Mouse (Mus musculus) embryonic facial prominence, embryonic 14.5 days (tissue): ENCODE measurements around the gene Mia2. TPM values are rescaled to one million over a fixed set of nuclear protein-coding genes. Genes with fewer than 3 reads are reported as not detected.
A peak's percentile ranks its signal among the peaks of the same experiment; 100 is the strongest.

Experiments
- ATAC-seq: fragments of 200-750 bp; cut with Nextera tagmentation; 2 replicates; pipeline ENCODE4 v1.8.0; 2017; ENCODE audit warnings: low read depth, moderate number of reproducible peaks, moderate TSS enrichment
- DNase-seq: peaks from one replicate; pipeline ENCODE4 v3.0.0-alpha.2; 2015; ENCODE audit warnings: low spot score
- H3K27ac ChIP-seq: fragments of 300-500 bp; sonication (generic); replicated peaks from 2 replicates; pipeline ENCODE4 v1.5.1; 2014; ENCODE audit warnings: low read depth, mild to moderate bottlenecking, low read length, moderate library complexity
- H3K27me3 ChIP-seq: fragments of 300-500 bp; sonication (generic); replicated peaks from 2 replicates; pipeline ENCODE4 v1.6.1; 2014; ENCODE audit warnings: low read length; ENCODE audit not compliant: control insufficient read depth, insufficient read depth
- H3K36me3 ChIP-seq: fragments of 300-500 bp; sonication (generic); 2 replicates; pipeline ENCODE4 v1.6.1; 2014; ENCODE audit warnings: low read length, mixed read lengths; ENCODE audit not compliant: control insufficient read depth, insufficient read depth
- H3K4me1 ChIP-seq: fragments of 300-500 bp; sonication (generic); 2 replicates; pipeline ENCODE4 v1.6.1; 2014; ENCODE audit warnings: antibody characterized with exemption, low read length; ENCODE audit not compliant: control insufficient read depth, insufficient read depth
- H3K4me2 ChIP-seq: fragments of 300-500 bp; sonication (generic); 2 replicates; pipeline ENCODE4 v1.6.1; 2014; ENCODE audit warnings: low read depth, mild to moderate bottlenecking, low read length, moderate library complexity, mixed read lengths
- H3K4me3 ChIP-seq: fragments of 300-500 bp; sonication (generic); 2 replicates; pipeline ENCODE4 v1.5.1; 2014; ENCODE audit warnings: low read depth, mild to moderate bottlenecking, low read length
- H3K9ac ChIP-seq: fragments of 300-500 bp; sonication (generic); 2 replicates; pipeline ENCODE4 v1.6.1; 2014; ENCODE audit warnings: low read depth, mild to moderate bottlenecking, low read length, moderate library complexity, mixed read lengths
- H3K9me3 ChIP-seq: fragments of 300-500 bp; sonication (generic); 2 replicates; pipeline ENCODE4 v1.6.1; 2016; ENCODE audit warnings: low read length; ENCODE audit not compliant: control insufficient read depth
- WGBS: fragments of 180-500 bp; shearing (Covaris S2); extraction: QIAGEN DNeasy Blood & Tissue Kit; methylation state at CpG from one replicate; pipeline ENCODE4 v1.1.7; 2014; 5-methylcytosine and 5-hydroxymethylcytosine counted together
- polyA plus RNA-seq: library from polyadenylated mRNA; unstranded; fragments of >200 nt; fragmentation: Nextera tagmentation; extraction: Ambion mirVana; gene quantifications from 2 replicates; pipeline ENCODE4 v1.2.1, GENCODE M21; 2014

The Mia2 gene
- polyA plus RNA-seq, 1 experiment from 2014 or later = 58.2 TPM

DNA sequence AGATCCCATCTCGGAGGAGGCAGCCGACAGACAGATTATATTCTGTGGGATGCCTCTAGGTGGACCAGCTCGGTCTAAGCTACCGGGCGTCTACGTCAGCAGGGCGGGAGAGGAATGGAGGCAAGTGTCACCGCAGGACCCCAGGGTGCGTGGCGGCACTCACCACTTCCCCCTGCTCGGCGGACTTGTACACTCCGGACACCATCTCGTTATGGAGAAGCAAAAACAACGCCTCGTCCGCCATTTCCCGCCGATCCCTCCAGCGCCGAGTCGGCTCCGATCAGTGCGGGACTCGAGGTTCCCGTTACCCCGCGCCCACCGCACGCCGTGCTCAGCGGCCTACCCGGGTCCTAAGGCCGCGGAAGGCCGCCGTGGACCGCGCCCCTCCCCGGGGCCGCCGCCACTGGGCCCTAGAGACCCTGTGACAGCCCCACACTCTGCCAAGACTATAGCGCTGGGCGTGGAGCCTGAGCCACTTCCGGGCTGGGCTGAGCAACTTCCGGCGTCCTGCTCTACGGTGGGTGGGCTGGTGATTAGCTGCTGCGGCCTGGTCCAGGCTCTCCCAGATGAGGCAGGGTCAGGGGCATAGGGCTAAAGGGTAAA, 34.5 kb upstream of the Mia2 start, which contains the start of gene Trappc6b:
Gene Trappc6b, minus strand, starts transcription at position 480 of the 603 bp plus-strand sequence.
- 0 out of 2 replicates have a peak, but pooled peaks cover 4% of the 10 kb centered on the region for H3K9me3 ChIP-seq
- H3K27ac ChIP-seq = peak within 1 kb of the TSS; percentile 87
- H3K27me3 ChIP-seq = no peaks in the 10 kb centered on the region; the same call in 1 of the 2 replicates
- DNase-seq (peak; percentile 89), ATAC-seq (peak; percentile 98)
- H3K4me2 ChIP-seq = peak within 1 kb of the TSS; percentile 71
- peak within 1 kb of the TSS; percentile 79 for H3K9ac ChIP-seq
- H3K4me3 ChIP-seq = peak within 1 kb of the TSS; percentile 54
- WGBS = under 1% methylated on average over 27 of the region's 49 CpGs
- peaks cover 6% of the 10 kb centered on the region for H3K4me1 ChIP-seq
- peaks cover 27% of the 10 kb centered on the region for H3K36me3 ChIP-seq

DNA sequence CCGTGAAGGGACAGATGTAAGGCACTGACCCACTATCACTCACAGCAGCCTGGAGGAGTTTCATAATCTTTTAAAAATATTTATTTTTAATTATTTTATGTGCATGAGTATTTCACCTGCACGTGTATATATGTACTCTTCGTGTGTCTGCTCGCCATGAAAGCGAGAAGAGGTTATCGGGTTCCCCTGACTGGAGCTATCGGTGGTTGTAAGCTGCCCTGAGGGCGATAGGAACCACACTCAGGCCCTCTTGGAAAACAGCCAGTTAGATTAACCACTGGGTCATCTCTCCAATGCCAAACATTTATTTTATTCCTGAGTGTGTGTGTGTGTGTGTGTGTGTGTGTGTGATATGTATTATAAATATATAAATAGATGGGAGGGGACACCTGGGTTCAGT, 30.8 kb upstream of the Mia2 start:
- H3K4me3 ChIP-seq = no peak overlapping the region
- no peak overlapping the region for H3K27ac ChIP-seq
- no peaks in the 10 kb centered on the region; the same call in 1 of the 2 replicates for H3K27me3 ChIP-seq
- ATAC-seq (no peak), DNase-seq (no peak)
- WGBS = 74% methylated on average over 8 of the region's 8 CpGs
- H3K9ac ChIP-seq = no peak overlapping the region
- no peak overlapping the region for H3K4me2 ChIP-seq
- no peaks in the 10 kb centered on the region for H3K9me3 ChIP-seq
- H3K36me3 ChIP-seq = peaks cover 19% of the 10 kb centered on the region
- peaks cover 4% of the 10 kb centered on the region for H3K4me1 ChIP-seq

DNA sequence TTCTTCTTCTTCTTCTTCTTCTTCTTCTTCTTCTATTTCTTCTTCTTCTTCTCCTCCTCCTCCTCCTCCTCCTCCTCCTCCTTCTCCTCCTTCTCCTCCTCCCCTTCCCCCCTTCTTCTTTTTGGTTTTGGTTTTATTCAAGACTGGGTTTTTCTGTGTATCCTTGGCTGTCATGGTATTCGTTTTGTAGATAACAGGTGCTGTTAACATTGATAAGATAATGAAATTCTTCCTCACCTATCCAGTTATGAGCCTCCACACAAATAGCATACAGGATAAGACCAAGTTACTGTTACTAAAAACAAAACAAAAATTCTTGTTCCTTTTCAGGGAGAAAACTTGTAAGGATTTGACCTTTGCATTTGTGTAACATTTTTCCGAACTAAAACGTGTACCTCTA, 29.8 kb upstream of the Mia2 start:
- 76% methylated on average over 3 of the region's 3 CpGs for WGBS
- no peak for ATAC-seq
- peak overlapping the region; percentile 91 for H3K27ac ChIP-seq

DNA sequence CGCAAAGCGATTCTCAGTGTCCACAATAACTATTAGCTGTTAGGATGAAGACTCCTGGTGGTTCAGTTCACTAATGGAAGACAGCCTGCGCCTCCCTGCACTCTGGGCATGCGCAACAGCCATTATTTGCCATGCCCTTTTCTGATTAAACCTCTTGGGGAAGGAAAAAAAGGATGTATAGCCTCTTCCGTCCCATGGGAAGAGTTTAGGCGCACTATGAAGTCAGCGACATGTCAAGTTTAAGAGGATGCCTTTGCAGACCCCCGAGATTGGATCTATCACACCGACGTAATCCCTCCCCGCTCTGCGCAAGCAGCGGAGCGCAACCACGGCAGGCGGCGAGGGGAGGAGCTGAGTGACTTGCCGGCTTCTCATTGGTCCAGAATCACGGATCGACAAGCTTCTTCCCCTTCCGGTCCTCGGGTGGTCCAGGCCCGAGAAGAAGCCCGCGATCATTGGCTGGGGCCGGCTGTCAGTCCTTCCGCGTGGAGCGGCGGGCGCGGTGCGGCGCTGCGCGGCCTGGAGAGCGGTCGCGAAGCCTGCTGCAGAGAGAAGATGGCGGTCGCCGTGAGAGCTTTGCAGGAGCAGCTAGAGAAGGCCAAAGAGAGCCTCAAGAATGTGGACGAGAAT, 29.0 kb upstream of the Mia2 start, which contains the start of gene Pnn:
Gene Pnn, plus strand, starts transcription at position 437 of the 630 bp plus-strand sequence.
- peak; percentile 100 for ATAC-seq
- peak within 1 kb of the TSS; percentile 98 for H3K9ac ChIP-seq
- WGBS = under 1% methylated on average over 38 of the region's 43 CpGs

More for the DNA sequence above, 29.8 kb upstream of the Mia2 start:
- no peaks in the 10 kb centered on the region for H3K9me3 ChIP-seq
- H3K27me3 ChIP-seq = no peaks in the 10 kb centered on the region; the same call in 1 of the 2 replicates
- H3K36me3 ChIP-seq = peaks cover 28% of the 10 kb centered on the region
- no peaks in the 10 kb centered on the region for H3K4me1 ChIP-seq
- peak overlapping the region; percentile 65 for H3K4me2 ChIP-seq
- DNase-seq = no peak
- no peak overlapping the region for H3K4me3 ChIP-seq
- H3K9ac ChIP-seq = no peak overlapping the region

DNA sequence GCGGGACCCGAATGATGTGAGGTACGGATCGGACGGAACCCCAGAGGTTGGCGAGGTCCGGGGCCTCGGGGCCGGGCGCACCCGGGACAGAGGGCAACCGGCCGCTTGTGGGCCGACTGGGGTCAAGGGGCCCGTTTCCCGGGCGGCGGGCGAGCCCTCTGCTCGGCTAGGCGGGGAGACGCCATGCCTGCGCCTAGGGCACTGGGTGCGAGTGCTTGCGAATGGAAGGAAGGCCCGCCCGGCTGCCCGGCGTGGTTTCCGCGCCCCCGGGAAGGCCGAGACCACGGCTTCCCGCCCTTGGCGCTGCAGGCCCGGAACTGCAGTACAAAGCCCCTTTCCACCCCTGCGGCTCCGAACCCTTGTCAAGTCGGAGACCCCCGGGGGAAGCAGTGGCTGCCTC, 28.5 kb upstream of the Mia2 start:
- Histone ChIP-seq H3K4me1 (no peaks in the 10 kb centered on the region), H3K36me3 (peaks cover 41% of the 10 kb centered on the region), H3K4me2 (peak overlapping the region; percentile 76), H3K4me3 (peak overlapping the region; percentile 93), H3K27me3 (no peaks in the 10 kb centered on the region; the same call in 1 of the 2 replicates), H3K9me3 (no peaks in the 10 kb centered on the region), H3K9ac (peak overlapping the region; percentile 98), H3K27ac (peak overlapping the region; percentile 87)
- DNase-seq (peak; percentile 12), ATAC-seq (peak; percentile 39)
- 1% methylated on average over 24 of the region's 41 CpGs for WGBS

More for the DNA sequence above, 29.0 kb upstream of the Mia2 start, which contains the start of gene Pnn:
- Histone ChIP-seq H3K4me2 (peak within 1 kb of the TSS; percentile 76), H3K4me3 (peak within 1 kb of the TSS; percentile 93), H3K4me1 (no peaks in the 10 kb centered on the region), H3K36me3 (peaks cover 36% of the 10 kb centered on the region), H3K27me3 (no peaks in the 10 kb centered on the region; the same call in 1 of the 2 replicates), H3K9me3 (no peaks in the 10 kb centered on the region), H3K27ac (peak within 1 kb of the TSS; percentile 91)
- DNase-seq = peak; percentile 99

DNA sequence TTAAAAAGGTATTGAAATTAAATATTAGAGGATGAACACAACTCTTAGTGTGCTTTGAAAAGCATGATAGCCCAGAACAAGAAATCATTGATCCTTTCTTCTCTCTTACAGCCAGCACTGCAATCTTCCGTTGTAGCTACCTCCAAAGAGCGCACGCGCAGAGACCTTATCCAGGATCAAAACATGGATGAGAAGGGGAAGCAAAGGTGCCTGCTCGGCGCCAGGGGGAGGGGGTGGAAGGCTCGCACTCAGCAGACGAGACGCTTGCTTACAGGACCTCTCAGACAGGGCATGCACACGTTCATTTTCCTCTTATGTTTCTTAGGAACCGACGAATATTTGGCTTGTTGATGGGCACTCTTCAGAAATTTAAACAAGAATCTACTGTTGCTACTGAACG, 26.8 kb upstream of the Mia2 start:
- H3K27me3 ChIP-seq = no peaks in the 10 kb centered on the region; the same call in 1 of the 2 replicates
- no peak overlapping the region for H3K4me3 ChIP-seq
- no peaks in the 10 kb centered on the region for H3K4me1 ChIP-seq
- no peaks in the 10 kb centered on the region for H3K9me3 ChIP-seq
- H3K27ac ChIP-seq = no peak overlapping the region
- no peak overlapping the region for H3K4me2 ChIP-seq
- DNase-seq (no peak), ATAC-seq (no peak)
- WGBS = 96% methylated on average over 13 of the region's 13 CpGs
- peaks cover 51% of the 10 kb centered on the region for H3K36me3 ChIP-seq
- H3K9ac ChIP-seq = no peak overlapping the region

DNA sequence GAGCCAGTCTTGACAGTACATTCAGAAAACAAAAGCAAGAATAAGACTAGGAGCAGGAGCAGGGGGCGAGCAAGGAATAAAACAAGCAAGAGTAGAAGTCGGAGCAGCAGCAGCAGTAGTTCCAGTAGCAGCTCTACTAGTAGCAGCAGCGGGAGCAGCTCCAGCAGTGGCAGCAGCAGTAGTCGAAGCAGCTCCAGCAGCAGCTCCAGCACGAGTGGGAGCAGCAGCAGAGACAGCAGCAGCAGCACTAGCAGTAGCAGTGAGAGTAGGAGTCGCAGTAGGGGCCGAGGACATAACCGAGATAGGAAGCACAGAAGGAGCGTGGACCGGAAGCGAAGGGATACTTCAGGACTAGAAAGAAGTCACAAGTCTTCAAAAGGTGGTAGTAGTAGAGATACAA, 23.3 kb upstream of the Mia2 start:
- no peak overlapping the region for H3K27ac ChIP-seq
- no peak for DNase-seq
- H3K9ac ChIP-seq = no peak overlapping the region
- ATAC-seq = no peak
- WGBS = 90% methylated on average over 11 of the region's 11 CpGs
- H3K4me2 ChIP-seq = no peak overlapping the region
- H3K4me1 ChIP-seq = no peaks in the 10 kb centered on the region
- H3K27me3 ChIP-seq = no peaks in the 10 kb centered on the region
- no peak overlapping the region for H3K4me3 ChIP-seq
- peaks cover 63% of the 10 kb centered on the region for H3K36me3 ChIP-seq
- no peaks in the 10 kb centered on the region for H3K9me3 ChIP-seq

DNA sequence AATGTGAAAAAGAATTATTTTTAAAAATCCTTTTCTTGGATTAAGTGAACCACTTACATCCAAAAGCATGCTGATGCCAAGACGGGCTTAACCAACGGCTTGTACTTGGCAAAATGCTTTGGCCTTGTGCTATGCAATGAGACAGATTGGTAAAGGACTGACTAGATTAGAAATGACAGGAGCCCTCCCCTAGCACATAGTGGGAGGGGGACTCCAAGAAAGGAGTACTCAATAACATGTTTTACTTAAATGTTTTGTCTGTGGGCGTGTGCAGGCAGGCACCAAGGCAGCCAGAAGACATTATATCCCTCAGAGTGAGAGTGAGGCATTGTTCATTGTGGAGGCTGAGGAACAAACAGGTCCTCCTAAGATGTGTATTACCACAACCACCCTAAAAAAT, 21.5 kb upstream of the Mia2 start:
- peak; percentile 33 for DNase-seq
- WGBS = 70% methylated on average over 3 of the region's 3 CpGs
- H3K9ac ChIP-seq = no peak overlapping the region
- no peak overlapping the region for H3K4me2 ChIP-seq
- no peak overlapping the region for H3K4me3 ChIP-seq
- no peak overlapping the region for H3K27ac ChIP-seq
- H3K36me3 ChIP-seq = peaks cover 52% of the 10 kb centered on the region
- no peaks in the 10 kb centered on the region for H3K4me1 ChIP-seq
- H3K9me3 ChIP-seq = no peaks in the 10 kb centered on the region
- peak; percentile 60; the same call in 1 of the 2 replicates for ATAC-seq
- H3K27me3 ChIP-seq = no peaks in the 10 kb centered on the region
